Mouse (Mus musculus): ENCODE results near the gene Tgm7. TPM values are rescaled to one million over a fixed set of nuclear protein-coding genes. Genes with fewer than 3 reads are reported as not detected.

The Tgm7 gene
- polyA plus RNA-seq, 1 experiment from 2014 or later = 0.43 TPM

- H3K4me1 ChIP-seq (replicated peaks; ENCODE audit: insufficient read depth, low read length) = no peaks in the 10 kb centered on the region
- no peak overlapping the region for H3K27ac ChIP-seq
- H3K9ac ChIP-seq (ENCODE audit: low read depth, low read length) = no peak overlapping the region
- no peaks in the 10 kb centered on the region for H3K9me3 ChIP-seq (replicated peaks; ENCODE audit: low read length)
- no peak for ATAC-seq (replicated peaks; ENCODE audit: low FRiP score, low read depth)
- peak; percentile 69 for DNase-seq (ENCODE audit: low spot score)
- H3K27me3 ChIP-seq (ENCODE audit: insufficient read depth, low read length) = no peaks in the 10 kb centered on the region
- no peaks in the 10 kb centered on the region for H3K36me3 ChIP-seq (ENCODE audit: insufficient read depth, low read length)
- WGBS = 36% methylated on average over 2 of the region's 2 CpGs
- H3K4me2 ChIP-seq (ENCODE audit: low read length) = no peak overlapping the region
- no peak overlapping the region for H3K4me3 ChIP-seq (replicated peaks; ENCODE audit: low read depth, low read length)
- no peak for TF ChIP-seq CTCF (IDR thresholded peaks at IDR 0.05; ENCODE audit: low read depth)
Observed at GRCm38 (mm10) chr2:121061315-121061714, 48.3 kb downstream of the Tgm7 start.

- no peak overlapping the region for H3K9ac ChIP-seq (ENCODE audit: low read depth, low read length)
- H3K4me3 ChIP-seq (replicated peaks; ENCODE audit: low read depth, low read length) = no peak overlapping the region
- H3K36me3 ChIP-seq (ENCODE audit: insufficient read depth, low read length) = no peaks in the 10 kb centered on the region
- H3K27me3 ChIP-seq (ENCODE audit: insufficient read depth, low read length) = no peaks in the 10 kb centered on the region
- no peak overlapping the region for H3K4me2 ChIP-seq (ENCODE audit: low read length)
- ATAC-seq (replicated peaks; ENCODE audit: low FRiP score, low read depth) = no peak
- DNase-seq (ENCODE audit: low spot score) = no peak
- H3K9me3 ChIP-seq (replicated peaks; ENCODE audit: low read length) = no peaks in the 10 kb centered on the region
- H3K27ac ChIP-seq = no peak overlapping the region
- TF ChIP-seq CTCF (IDR thresholded peaks at IDR 0.05; ENCODE audit: low read depth) = no peak
- H3K4me1 ChIP-seq (replicated peaks; ENCODE audit: insufficient read depth, low read length) = no peaks in the 10 kb centered on the region
- 62% methylated on average over 6 of the region's 6 CpGs for WGBS
Observed at GRCm38 (mm10) chr2:121057997-121058396, 51.6 kb downstream of the Tgm7 start.

- 89% methylated on average over 6 of the region's 6 CpGs for WGBS
- Histone ChIP-seq H3K27me3 (ENCODE audit: insufficient read depth, low read length) (no peaks in the 10 kb centered on the region), H3K9ac (ENCODE audit: low read depth, low read length) (no peak overlapping the region), H3K36me3 (ENCODE audit: insufficient read depth, low read length) (no peaks in the 10 kb centered on the region), H3K9me3 (replicated peaks; ENCODE audit: low read length) (no peaks in the 10 kb centered on the region), H3K4me2 (ENCODE audit: low read length) (no peak overlapping the region), H3K4me1 (replicated peaks; ENCODE audit: insufficient read depth, low read length) (no peaks in the 10 kb centered on the region), H3K4me3 (replicated peaks; ENCODE audit: low read depth, low read length) (no peak overlapping the region), H3K27ac (no peak overlapping the region)
- ATAC-seq (replicated peaks; ENCODE audit: low FRiP score, low read depth) (no peak), DNase-seq (ENCODE audit: low spot score) (no peak)
- no peak for TF ChIP-seq CTCF (IDR thresholded peaks at IDR 0.05; ENCODE audit: low read depth)
Observed at GRCm38 (mm10) chr2:121055915-121056314, 53.7 kb downstream of the Tgm7 start.

GRCm38 (mm10) chr2:121054060-121054459 is 55.5 kb downstream of the Tgm7 start:
- TF ChIP-seq CTCF (IDR thresholded peaks at IDR 0.05; ENCODE audit: low read depth) = no peak
- H3K9me3 ChIP-seq (replicated peaks; ENCODE audit: low read length) = no peaks in the 10 kb centered on the region
- WGBS = 67% methylated on average over 2 of the region's 2 CpGs

GRCm38 (mm10) chr2:121052176-121052575 is 57.4 kb downstream of the Tgm7 start:
- no peak for TF ChIP-seq CTCF (IDR thresholded peaks at IDR 0.05; ENCODE audit: low read depth)
- WGBS = 89% methylated on average over 5 of the region's 5 CpGs
- no peak for ATAC-seq (replicated peaks; ENCODE audit: low FRiP score, low read depth)

More at GRCm38 (mm10) chr2:121054060-121054459, 55.5 kb downstream of the Tgm7 start:
- no peak overlapping the region for H3K27ac ChIP-seq
- no peak overlapping the region for H3K9ac ChIP-seq (ENCODE audit: low read depth, low read length)
- no peak overlapping the region for H3K4me2 ChIP-seq (ENCODE audit: low read length)
- ATAC-seq (replicated peaks; ENCODE audit: low FRiP score, low read depth) = no peak
- no peaks in the 10 kb centered on the region for H3K36me3 ChIP-seq (ENCODE audit: insufficient read depth, low read length)
- H3K27me3 ChIP-seq (ENCODE audit: insufficient read depth, low read length) = no peaks in the 10 kb centered on the region
- no peak overlapping the region for H3K4me3 ChIP-seq (replicated peaks; ENCODE audit: low read depth, low read length)
- DNase-seq (ENCODE audit: low spot score) = no peak
- H3K4me1 ChIP-seq (replicated peaks; ENCODE audit: insufficient read depth, low read length) = no peaks in the 10 kb centered on the region

GRCm38 (mm10) chr2:121045653-121046052 is 63.9 kb downstream of the Tgm7 start:
- WGBS = 81% methylated on average over 4 of the region's 4 CpGs
- Histone ChIP-seq H3K36me3 (ENCODE audit: insufficient read depth, low read length) (no peaks in the 10 kb centered on the region), H3K4me2 (ENCODE audit: low read length) (no peak overlapping the region), H3K4me1 (replicated peaks; ENCODE audit: insufficient read depth, low read length) (no peaks in the 10 kb centered on the region), H3K9ac (ENCODE audit: low read depth, low read length) (no peak overlapping the region), H3K27ac (no peak overlapping the region), H3K27me3 (ENCODE audit: insufficient read depth, low read length) (no peaks in the 10 kb centered on the region), H3K9me3 (replicated peaks; ENCODE audit: low read length) (no peaks in the 10 kb centered on the region), H3K4me3 (replicated peaks; ENCODE audit: low read depth, low read length) (no peak overlapping the region)
- DNase-seq (ENCODE audit: low spot score) (no peak), ATAC-seq (replicated peaks; ENCODE audit: low FRiP score, low read depth) (no peak)
- TF ChIP-seq CTCF (IDR thresholded peaks at IDR 0.05; ENCODE audit: low read depth) = no peak

More at GRCm38 (mm10) chr2:121052176-121052575, 57.4 kb downstream of the Tgm7 start:
- Histone ChIP-seq H3K27me3 (ENCODE audit: insufficient read depth, low read length) (no peaks in the 10 kb centered on the region), H3K4me2 (ENCODE audit: low read length) (no peak overlapping the region), H3K36me3 (ENCODE audit: insufficient read depth, low read length) (no peaks in the 10 kb centered on the region), H3K4me3 (replicated peaks; ENCODE audit: low read depth, low read length) (no peak overlapping the region), H3K27ac (no peak overlapping the region), H3K4me1 (replicated peaks; ENCODE audit: insufficient read depth, low read length) (no peaks in the 10 kb centered on the region), H3K9me3 (replicated peaks; ENCODE audit: low read length) (no peaks in the 10 kb centered on the region), H3K9ac (ENCODE audit: low read depth, low read length) (no peak overlapping the region)
- no peak for DNase-seq (ENCODE audit: low spot score)

Other genes starting within 250 kb of the Tgm7 start
- 16.2 and 18.6 TPM in 2 replicates for gene Ubr1, start 139.1 kb downstream of the Tgm7 start, polyA plus RNA-seq (2015; fragmentation: Nextera tagmentation; extraction: Ambion mirVana)
- 6.1 and 6.9 TPM in 2 replicates for gene Tmem62, start 132.8 kb downstream of the Tgm7 start, polyA plus RNA-seq (2015; fragmentation: Nextera tagmentation; extraction: Ambion mirVana)
- gene Ccndbp1, start 101.4 kb downstream of the Tgm7 start, polyA plus RNA-seq (2015; fragmentation: Nextera tagmentation; extraction: Ambion mirVana) = 53.3 and 54.1 TPM in 2 replicates
- gene Epb42, start 72.7 kb downstream of the Tgm7 start, polyA plus RNA-seq (2015; fragmentation: Nextera tagmentation; extraction: Ambion mirVana) = 2.1 TPM in 2 replicates
- gene Tgm5, start 24.0 kb downstream of the Tgm7 start, polyA plus RNA-seq (2015; fragmentation: Nextera tagmentation; extraction: Ambion mirVana) = 0.31 and 0.76 TPM in 2 replicates
- gene Adal, start 30.6 kb upstream of the Tgm7 start, polyA plus RNA-seq (2015; fragmentation: Nextera tagmentation; extraction: Ambion mirVana) = 21.1 and 21.2 TPM in 2 replicates
- 26.7 and 28.4 TPM in 2 replicates for gene Lcmt2, start 30.9 kb upstream of the Tgm7 start, polyA plus RNA-seq (2015; fragmentation: Nextera tagmentation; extraction: Ambion mirVana)
- gene Tubgcp4, start 60.9 kb upstream of the Tgm7 start, polyA plus RNA-seq (2015; fragmentation: Nextera tagmentation; extraction: Ambion mirVana) = 27.6 and 29.2 TPM in 2 replicates
- gene Zscan29, start 61.3 kb upstream of the Tgm7 start, polyA plus RNA-seq (2015; fragmentation: Nextera tagmentation; extraction: Ambion mirVana) = 10.6 and 10.8 TPM in 2 replicates
- gene Trp53bp1, start 161.6 kb upstream of the Tgm7 start, polyA plus RNA-seq (2015; fragmentation: Nextera tagmentation; extraction: Ambion mirVana) = 24.4 and 24.9 TPM in 2 replicates
- gene Map1a, start 179.8 kb upstream of the Tgm7 start, polyA plus RNA-seq (2015; fragmentation: Nextera tagmentation; extraction: Ambion mirVana) = 0.93 and 1.3 TPM in 2 replicates
- gene Ppip5k1, start 245.6 kb upstream of the Tgm7 start, polyA plus RNA-seq (2015; fragmentation: Nextera tagmentation; extraction: Ambion mirVana) = 13.1 and 14.0 TPM in 2 replicates
- 63.1 and 70.4 TPM in 2 replicates for gene Ckmt1, start 247.9 kb upstream of the Tgm7 start, polyA plus RNA-seq (2015; fragmentation: Nextera tagmentation; extraction: Ambion mirVana)

All from kidney, postnatal 0 days (tissue).